Mouse (Mus musculus): ENCODE data around the gene Igf2bp2. TPM values are rescaled to one million over a fixed set of nuclear protein-coding genes. Genes with fewer than 3 reads are reported as not detected.

Igf2bp2 gene
- polyA plus RNA-seq, 1 experiment, result 24.3 TPM

GRCm38 (mm10) chr16:22039978-22040377 is 123.1 kb downstream of the Igf2bp2 start:
- H3K36me3 ChIP-seq (ENCODE audit: control insufficient read depth, insufficient read depth), result peaks cover 63% of the 10 kb centered on the region
- H3K79me2 ChIP-seq (ENCODE audit: control insufficient read depth, insufficient read depth), result no peaks in the 10 kb centered on the region
- TF ChIP-seq CTCF (IDR thresholded peaks at IDR 0.05; ENCODE audit: control insufficient read depth, insufficient read depth, insufficient read length), result no peak
- no peak for TF ChIP-seq MYOG (IDR thresholded peaks at IDR 0.05; ENCODE audit: control insufficient read depth, extremely low read depth, insufficient read length)
- no peak for TF ChIP-seq FOSL1 (IDR thresholded peaks at IDR 0.05; ENCODE audit: insufficient read depth, low read length, poor library complexity, severe bottlenecking)
- TF ChIP-seq USF1 (IDR thresholded peaks at IDR 0.05; ENCODE audit: low read depth), result no peak
- TF ChIP-seq CEBPB (IDR thresholded peaks at IDR 0.05; ENCODE audit: low read depth), result no peak
- TF ChIP-seq MYOD1 (IDR thresholded peaks at IDR 0.05; ENCODE audit: control insufficient read depth, insufficient read length, low read depth), result no peak
- TF ChIP-seq MAX (IDR thresholded peaks at IDR 0.05), result no peak
- H3ac ChIP-seq (ENCODE audit: control insufficient read depth, insufficient read length, low read depth), result no peak overlapping the region
- H3K4me3 ChIP-seq (ENCODE audit: insufficient read depth, poor library complexity, severe bottlenecking), result no peak overlapping the region
- no peaks in the 10 kb centered on the region for H3K27me3 ChIP-seq (ENCODE audit: control insufficient read depth, insufficient read depth, insufficient read length)
- H3K79me3 ChIP-seq (ENCODE audit: low read depth), result no peaks in the 10 kb centered on the region

- Histone ChIP-seq H3K27me3 (ENCODE audit: control insufficient read depth, insufficient read depth, insufficient read length) (no peaks in the 10 kb centered on the region), H3ac (ENCODE audit: control insufficient read depth, insufficient read length, low read depth) (no peak overlapping the region), H3K4me3 (ENCODE audit: insufficient read depth, poor library complexity, severe bottlenecking) (no peak overlapping the region), H3K79me2 (ENCODE audit: control insufficient read depth, insufficient read depth) (no peaks in the 10 kb centered on the region), H3K36me3 (ENCODE audit: control insufficient read depth, insufficient read depth) (peaks cover 54% of the 10 kb centered on the region), H3K79me3 (ENCODE audit: low read depth) (no peaks in the 10 kb centered on the region)
- TF ChIP-seq MAX (IDR thresholded peaks at IDR 0.05) (no peak), CTCF (IDR thresholded peaks at IDR 0.05; ENCODE audit: control insufficient read depth, insufficient read depth, insufficient read length) (no peak), CEBPB (IDR thresholded peaks at IDR 0.05; ENCODE audit: low read depth) (no peak), MYOG (IDR thresholded peaks at IDR 0.05; ENCODE audit: control insufficient read depth, extremely low read depth, insufficient read length) (no peak), USF1 (IDR thresholded peaks at IDR 0.05; ENCODE audit: low read depth) (no peak), MYOD1 (IDR thresholded peaks at IDR 0.05; ENCODE audit: control insufficient read depth, insufficient read length, low read depth) (no peak), FOSL1 (IDR thresholded peaks at IDR 0.05; ENCODE audit: insufficient read depth, low read length, poor library complexity, severe bottlenecking) (no peak)
Measured at GRCm38 (mm10) chr16:22038554-22038953, 124.5 kb downstream of the Igf2bp2 start.

- no peak for TF ChIP-seq MYOG (IDR thresholded peaks at IDR 0.05; ENCODE audit: control insufficient read depth, extremely low read depth, insufficient read length)
- no peak for TF ChIP-seq MYOD1 (IDR thresholded peaks at IDR 0.05; ENCODE audit: control insufficient read depth, insufficient read length, low read depth)
- TF ChIP-seq CEBPB (IDR thresholded peaks at IDR 0.05; ENCODE audit: low read depth), result no peak
- no peak for TF ChIP-seq FOSL1 (IDR thresholded peaks at IDR 0.05; ENCODE audit: insufficient read depth, low read length, poor library complexity, severe bottlenecking)
- TF ChIP-seq USF1 (IDR thresholded peaks at IDR 0.05; ENCODE audit: low read depth), result no peak
- TF ChIP-seq CTCF (IDR thresholded peaks at IDR 0.05; ENCODE audit: control insufficient read depth, insufficient read depth, insufficient read length), result no peak
- TF ChIP-seq MAX (IDR thresholded peaks at IDR 0.05), result no peak
- H3K36me3 ChIP-seq (ENCODE audit: control insufficient read depth, insufficient read depth), result peaks cover 66% of the 10 kb centered on the region
- H3ac ChIP-seq (ENCODE audit: control insufficient read depth, insufficient read length, low read depth), result no peak overlapping the region
- no peaks in the 10 kb centered on the region for H3K79me2 ChIP-seq (ENCODE audit: control insufficient read depth, insufficient read depth)
- H3K27me3 ChIP-seq (ENCODE audit: control insufficient read depth, insufficient read depth, insufficient read length), result no peaks in the 10 kb centered on the region
- H3K4me3 ChIP-seq (ENCODE audit: insufficient read depth, poor library complexity, severe bottlenecking), result no peak overlapping the region
- H3K79me3 ChIP-seq (ENCODE audit: low read depth), result no peaks in the 10 kb centered on the region
Measured at GRCm38 (mm10) chr16:22027474-22027873, 135.6 kb downstream of the Igf2bp2 start.

- Histone ChIP-seq H3K79me2 (ENCODE audit: control insufficient read depth, insufficient read depth) (no peaks in the 10 kb centered on the region), H3K27me3 (ENCODE audit: control insufficient read depth, insufficient read depth, insufficient read length) (no peaks in the 10 kb centered on the region), H3ac (ENCODE audit: control insufficient read depth, insufficient read length, low read depth) (no peak overlapping the region), H3K4me3 (ENCODE audit: insufficient read depth, poor library complexity, severe bottlenecking) (no peak overlapping the region), H3K36me3 (ENCODE audit: control insufficient read depth, insufficient read depth) (peaks cover 66% of the 10 kb centered on the region), H3K79me3 (ENCODE audit: low read depth) (peaks cover 1% of the 10 kb centered on the region)
- no peak for TF ChIP-seq FOSL1 (IDR thresholded peaks at IDR 0.05; ENCODE audit: insufficient read depth, low read length, poor library complexity, severe bottlenecking)
- no peak for TF ChIP-seq MYOD1 (IDR thresholded peaks at IDR 0.05; ENCODE audit: control insufficient read depth, insufficient read length, low read depth)
- TF ChIP-seq USF1 (IDR thresholded peaks at IDR 0.05; ENCODE audit: low read depth), result no peak
- no peak for TF ChIP-seq MAX (IDR thresholded peaks at IDR 0.05)
- no peak for TF ChIP-seq CTCF (IDR thresholded peaks at IDR 0.05; ENCODE audit: control insufficient read depth, insufficient read depth, insufficient read length)
- no peak for TF ChIP-seq MYOG (IDR thresholded peaks at IDR 0.05; ENCODE audit: control insufficient read depth, extremely low read depth, insufficient read length)
- no peak for TF ChIP-seq CEBPB (IDR thresholded peaks at IDR 0.05; ENCODE audit: low read depth)
Measured at GRCm38 (mm10) chr16:22022122-22022521, 141.0 kb downstream of the Igf2bp2 start.

- Histone ChIP-seq H3ac (ENCODE audit: control insufficient read depth, insufficient read length, low read depth) (no peak overlapping the region), H3K4me3 (ENCODE audit: insufficient read depth, poor library complexity, severe bottlenecking) (no peak overlapping the region), H3K79me3 (ENCODE audit: low read depth) (peaks cover 29% of the 10 kb centered on the region), H3K27me3 (ENCODE audit: control insufficient read depth, insufficient read depth, insufficient read length) (no peaks in the 10 kb centered on the region), H3K79me2 (ENCODE audit: control insufficient read depth, insufficient read depth) (peaks cover 41% of the 10 kb centered on the region), H3K36me3 (ENCODE audit: control insufficient read depth, insufficient read depth) (peaks cover 61% of the 10 kb centered on the region)
- no peak for TF ChIP-seq MYOD1 (IDR thresholded peaks at IDR 0.05; ENCODE audit: control insufficient read depth, insufficient read length, low read depth)
- no peak for TF ChIP-seq MAX (IDR thresholded peaks at IDR 0.05)
- TF ChIP-seq CTCF (IDR thresholded peaks at IDR 0.05; ENCODE audit: control insufficient read depth, insufficient read depth, insufficient read length), result no peak
- TF ChIP-seq USF1 (IDR thresholded peaks at IDR 0.05; ENCODE audit: low read depth), result no peak
- TF ChIP-seq FOSL1 (IDR thresholded peaks at IDR 0.05; ENCODE audit: insufficient read depth, low read length, poor library complexity, severe bottlenecking), result no peak
- no peak for TF ChIP-seq MYOG (IDR thresholded peaks at IDR 0.05; ENCODE audit: control insufficient read depth, extremely low read depth, insufficient read length)
- no peak for TF ChIP-seq CEBPB (IDR thresholded peaks at IDR 0.05; ENCODE audit: low read depth)
Measured at GRCm38 (mm10) chr16:22015569-22015968, 147.5 kb downstream of the Igf2bp2 start.

- Histone ChIP-seq H3K27me3 (ENCODE audit: control insufficient read depth, insufficient read depth, insufficient read length) (no peaks in the 10 kb centered on the region), H3K79me2 (ENCODE audit: control insufficient read depth, insufficient read depth) (peaks cover 52% of the 10 kb centered on the region), H3K79me3 (ENCODE audit: low read depth) (peaks cover 37% of the 10 kb centered on the region), H3K4me3 (ENCODE audit: insufficient read depth, poor library complexity, severe bottlenecking) (peak overlapping the region; percentile 71), H3ac (ENCODE audit: control insufficient read depth, insufficient read length, low read depth) (peak overlapping the region; percentile 99), H3K36me3 (ENCODE audit: control insufficient read depth, insufficient read depth) (peaks cover 15% of the 10 kb centered on the region)
- no peak for TF ChIP-seq MYOG (IDR thresholded peaks at IDR 0.05; ENCODE audit: control insufficient read depth, extremely low read depth, insufficient read length)
- TF ChIP-seq MYOD1 (IDR thresholded peaks at IDR 0.05; ENCODE audit: control insufficient read depth, insufficient read length, low read depth), result no peak
- no peak for TF ChIP-seq MAX (IDR thresholded peaks at IDR 0.05)
- TF ChIP-seq CEBPB (IDR thresholded peaks at IDR 0.05; ENCODE audit: low read depth), result no peak
- TF ChIP-seq USF1 (IDR thresholded peaks at IDR 0.05; ENCODE audit: low read depth), result no peak
- no peak for TF ChIP-seq FOSL1 (IDR thresholded peaks at IDR 0.05; ENCODE audit: insufficient read depth, low read length, poor library complexity, severe bottlenecking)
- no peak for TF ChIP-seq CTCF (IDR thresholded peaks at IDR 0.05; ENCODE audit: control insufficient read depth, insufficient read depth, insufficient read length)
Measured at GRCm38 (mm10) chr16:22009596-22009995, 153.5 kb downstream of the Igf2bp2 start.

All from C2C12 (cell line).